Mouse (Mus musculus) small intestine, adult 2 months (tissue): Measurements from ENCODE around the gene Six2.

Experiments
- CTCF ChIP-seq: fragments of 200-500 bp; IDR thresholded peaks from 2 replicates; pipeline ENCODE4 v1.5.1; 2012; ENCODE audit warnings: low read depth, mild to moderate bottlenecking, control low read depth, inconsistent platforms, low read length, moderate library complexity, mixed read lengths; ENCODE audit not compliant: insufficient replicate concordance, insufficient read length; ENCODE audit errors: extremely low read depth
- POLR2A ChIP-seq: fragments of 200-500 bp; IDR thresholded peaks from 2 replicates; pipeline ENCODE4 v1.6.1; 2012; ENCODE audit warnings: low read depth, mild to moderate bottlenecking, control low read depth, inconsistent platforms, low read length, moderate library complexity

GRCm38 (mm10) chr17:85715784-85716183 is 27.7 kb upstream of the Six2 start:
- TF ChIP-seq CTCF (no peak), POLR2A (no peak)
